Mouse (Mus musculus) stomach, embryonic 14.5 days (tissue): ENCODE results near the gene Krba1. TPM values are rescaled to one million over a fixed set of nuclear protein-coding genes. Genes with fewer than 3 reads are reported as not detected.

Source experiments
- ATAC-seq: fragments of 200-750 bp; cut with Nextera tagmentation; 2 replicates; pipeline ENCODE4 v1.8.0; 2017; ENCODE audit warnings: low read depth, moderate TSS enrichment; ENCODE audit not compliant: insufficient number of reproducible peaks, insufficient read depth, low FRiP score
- H3K27ac ChIP-seq: fragments of 300-500 bp; sonication (generic); 2 replicates; pipeline ENCODE4 v1.5.1; 2014; ENCODE audit warnings: mild to moderate bottlenecking, low read length, moderate library complexity, mixed read lengths
- H3K27me3 ChIP-seq: fragments of 300-500 bp; sonication (generic); 2 replicates; pipeline ENCODE4 v1.6.1; 2014; ENCODE audit warnings: low read length, control low read depth, mixed read lengths; ENCODE audit not compliant: control insufficient read depth, insufficient read depth
- H3K36me3 ChIP-seq: fragments of 300-500 bp; sonication (generic); 2 replicates; pipeline ENCODE4 v1.6.1; 2014; ENCODE audit warnings: mild to moderate bottlenecking, control low read depth, low read length, moderate library complexity, mixed read lengths; ENCODE audit not compliant: control insufficient read depth, insufficient read depth
- H3K4me1 ChIP-seq: fragments of 300-500 bp; sonication (generic); 2 replicates; pipeline ENCODE4 v1.6.1; 2014; ENCODE audit warnings: low read length, control low read depth, mixed read lengths; ENCODE audit not compliant: control insufficient read depth, insufficient read depth
- H3K4me2 ChIP-seq: fragments of 300-500 bp; sonication (generic); replicated peaks from 2 replicates; pipeline ENCODE4 v1.6.1; 2014; ENCODE audit warnings: low read depth, low read length, control low read depth
- H3K4me3 ChIP-seq: fragments of 300-500 bp; sonication (generic); 2 replicates; pipeline ENCODE4 v1.5.1; 2014; ENCODE audit warnings: low read depth, low read length, control low read depth
- H3K9ac ChIP-seq: fragments of 300-500 bp; sonication (generic); replicated peaks from 2 replicates; pipeline ENCODE4 v1.6.1; 2014; ENCODE audit warnings: low read depth, mild to moderate bottlenecking, control low read depth, low read length, moderate library complexity, mixed read lengths
- H3K9me3 ChIP-seq: fragments of 300-500 bp; sonication (generic); 2 replicates; pipeline ENCODE4 v1.6.1; 2016; ENCODE audit warnings: low read depth, low read length, control low read depth; ENCODE audit not compliant: control insufficient read depth
- WGBS: fragments of 180-500 bp; shearing (Covaris S2); extraction: QIAGEN DNeasy Blood & Tissue Kit; methylation state at CpG from one replicate; pipeline ENCODE4 v1.1.7; 2014; 5-methylcytosine and 5-hydroxymethylcytosine counted together
- polyA plus RNA-seq: library from polyadenylated mRNA; unstranded; fragments of >200 nt; fragmentation: Nextera tagmentation; extraction: Ambion mirVana; gene quantifications from 2 replicates; pipeline ENCODE4 v1.2.1, GENCODE M21; 2014

The Krba1 gene
- polyA plus RNA-seq, 1 experiment from 2014 or later, result 20.1 TPM

DNA sequence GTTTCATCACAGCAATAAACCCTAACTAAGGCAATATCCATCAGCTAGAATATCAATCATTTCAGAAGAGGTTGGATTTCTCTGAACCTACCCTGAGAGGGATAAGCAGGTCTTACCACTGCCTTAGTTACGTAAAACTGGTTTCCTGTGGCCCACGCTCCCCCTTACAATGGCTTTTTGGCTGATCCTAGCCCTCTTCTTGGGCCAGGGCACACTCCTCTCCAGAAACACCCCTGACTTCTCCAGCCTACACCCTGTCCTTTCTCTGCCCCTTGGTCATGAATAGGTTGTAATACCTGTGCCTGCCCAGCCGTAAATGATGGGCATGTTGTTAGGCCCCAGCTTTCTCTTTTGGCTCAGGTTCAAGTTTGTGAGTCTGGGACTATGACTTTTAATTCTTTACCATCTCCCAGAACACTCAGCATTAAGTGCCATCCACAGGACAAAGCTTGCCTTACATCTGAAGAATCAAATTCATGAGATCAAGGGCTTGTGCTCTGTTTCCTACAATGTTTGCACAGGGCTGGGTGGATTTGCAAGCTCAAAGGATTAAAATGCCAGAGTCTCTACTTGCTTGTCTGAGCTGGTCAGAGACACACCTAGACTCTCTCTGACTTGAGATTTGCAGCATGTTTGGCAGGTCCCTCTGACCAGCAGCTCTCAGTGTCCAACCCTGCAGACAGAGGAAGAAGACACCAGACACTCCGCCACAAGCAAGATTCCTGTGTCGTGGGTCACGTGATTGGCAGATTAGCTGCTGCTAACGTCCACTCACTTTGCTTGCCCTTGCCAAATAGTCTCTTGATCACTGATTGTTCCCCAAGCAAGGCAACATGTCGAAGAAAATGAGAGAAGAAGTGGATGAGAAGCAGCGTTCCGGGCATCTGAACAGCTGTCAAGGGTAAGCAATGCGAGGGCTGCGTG, 37.8 kb downstream of the Krba1 start:
- 0 out of 2 replicates have a peak overlapping the region, but pooled peaks have one; percentile 10 for H3K4me2 ChIP-seq
- no peaks in the 10 kb centered on the region for H3K9me3 ChIP-seq
- WGBS, result 37% methylated on average over 12 of the region's 12 CpGs
- H3K36me3 ChIP-seq, result peaks cover 20% of the 10 kb centered on the region
- no peaks in the 10 kb centered on the region for H3K27me3 ChIP-seq
- H3K4me3 ChIP-seq, result no peak overlapping the region
- H3K9ac ChIP-seq, result no peak overlapping the region
- H3K4me1 ChIP-seq, result peaks cover 20% of the 10 kb centered on the region; the same call in 1 of the 2 replicates
- peak; percentile 80; the same call in 1 of the 2 replicates for ATAC-seq
- peak overlapping the region; percentile 67 for H3K27ac ChIP-seq

DNA sequence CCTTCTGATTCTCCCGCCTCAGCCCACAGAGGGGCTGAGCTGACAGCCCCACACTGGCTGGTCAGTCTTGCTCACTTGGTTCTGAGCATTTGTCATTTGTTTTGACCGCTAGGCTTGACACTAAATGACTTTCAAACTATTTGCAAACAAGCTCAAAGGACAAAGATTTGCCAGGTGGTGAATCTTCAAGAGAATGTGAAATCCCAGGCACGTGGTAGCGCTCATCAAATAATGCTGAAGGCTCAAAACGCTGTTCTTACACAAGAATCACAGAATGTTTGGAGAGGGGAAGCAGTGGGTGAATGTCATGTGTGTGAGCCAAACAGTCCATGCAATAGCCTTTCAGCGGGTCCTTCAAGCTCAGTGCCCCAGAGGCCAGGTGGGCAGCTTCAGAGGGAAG, 39.3 kb downstream of the Krba1 start:
- no peaks in the 10 kb centered on the region for H3K9me3 ChIP-seq
- H3K36me3 ChIP-seq, result peaks cover 34% of the 10 kb centered on the region
- no peaks in the 10 kb centered on the region for H3K27me3 ChIP-seq
- ATAC-seq, result no peak
- no peak overlapping the region for H3K4me3 ChIP-seq
- H3K4me2 ChIP-seq, result no peak overlapping the region
- H3K4me1 ChIP-seq, result peaks cover 21% of the 10 kb centered on the region; the same call in 1 of the 2 replicates
- WGBS, result 45% methylated on average over 6 of the region's 6 CpGs
- H3K9ac ChIP-seq, result no peak overlapping the region
- no peak overlapping the region; the same call in 1 of the 2 replicates for H3K27ac ChIP-seq

DNA sequence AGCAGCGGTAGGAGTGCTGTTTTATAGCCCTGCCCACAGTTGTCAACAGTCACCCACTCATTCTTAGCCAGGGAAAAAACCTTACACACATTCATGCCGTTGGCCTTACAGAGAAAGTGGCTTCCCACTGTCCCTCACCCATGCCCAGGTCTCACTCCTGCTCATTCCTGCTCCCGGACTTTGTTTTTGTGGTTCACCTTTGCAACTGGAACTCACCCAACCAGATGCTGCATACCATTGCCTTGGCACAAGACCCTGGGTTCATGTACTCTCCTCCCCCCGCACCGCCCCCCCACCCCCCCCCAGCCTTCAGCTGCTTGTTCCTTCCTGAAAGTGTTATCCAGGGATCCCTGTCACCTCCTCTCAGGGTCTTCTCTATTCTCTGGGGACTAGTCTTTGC, 39.7 kb downstream of the Krba1 start:
- Histone ChIP-seq H3K4me2 (no peak overlapping the region), H3K27ac (no peak overlapping the region), H3K4me1 (peaks cover 24% of the 10 kb centered on the region; the same call in 1 of the 2 replicates), H3K9me3 (no peaks in the 10 kb centered on the region), H3K27me3 (no peaks in the 10 kb centered on the region), H3K36me3 (peaks cover 34% of the 10 kb centered on the region), H3K9ac (no peak overlapping the region), H3K4me3 (no peak overlapping the region)
- 43% methylated on average over 5 of the region's 5 CpGs for whole genome bisulfite sequencing
- ATAC-seq, result no peak

DNA sequence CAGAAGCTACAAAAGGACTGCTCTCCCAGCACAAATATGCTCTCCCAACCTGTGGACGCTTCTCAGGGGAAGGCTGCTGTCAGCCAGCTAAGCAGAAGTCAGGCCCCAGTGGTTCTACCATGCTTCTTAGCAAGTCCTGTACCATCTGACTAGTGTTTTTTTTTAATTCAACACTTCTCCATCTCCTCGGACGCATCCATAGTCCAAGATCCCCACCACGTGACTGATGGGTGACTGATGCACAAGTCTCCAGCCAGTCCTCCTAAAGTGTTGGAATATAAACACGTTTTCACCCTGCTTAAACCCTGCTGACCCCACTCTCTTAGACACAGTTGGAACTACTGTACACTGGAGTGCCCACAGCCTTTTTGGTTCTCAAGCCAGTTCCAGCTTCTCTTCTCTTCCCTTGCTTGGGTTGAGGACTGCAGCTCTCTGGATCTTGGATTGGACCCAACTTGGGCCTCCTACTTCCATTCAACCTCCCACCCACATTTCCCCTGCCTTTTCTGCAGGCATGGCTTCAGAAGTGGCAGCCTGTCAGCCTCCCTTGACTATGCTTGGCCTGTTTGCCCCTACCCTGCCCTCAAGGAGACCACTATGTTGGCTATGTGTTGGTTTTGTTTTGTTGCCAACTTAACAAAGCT, 40.4 kb downstream of the Krba1 start:
- H3K4me2 ChIP-seq, result no peak overlapping the region
- ATAC-seq, result no peak
- WGBS, result 45% methylated on average over 5 of the region's 5 CpGs
- peaks cover 28% of the 10 kb centered on the region for H3K4me1 ChIP-seq
- no peaks in the 10 kb centered on the region for H3K27me3 ChIP-seq
- peaks cover 34% of the 10 kb centered on the region for H3K36me3 ChIP-seq
- no peak overlapping the region for H3K4me3 ChIP-seq
- H3K9ac ChIP-seq, result no peak overlapping the region
- H3K27ac ChIP-seq, result peak overlapping the region; percentile 15; the same call in 1 of the 2 replicates
- H3K9me3 ChIP-seq, result no peaks in the 10 kb centered on the region

DNA sequence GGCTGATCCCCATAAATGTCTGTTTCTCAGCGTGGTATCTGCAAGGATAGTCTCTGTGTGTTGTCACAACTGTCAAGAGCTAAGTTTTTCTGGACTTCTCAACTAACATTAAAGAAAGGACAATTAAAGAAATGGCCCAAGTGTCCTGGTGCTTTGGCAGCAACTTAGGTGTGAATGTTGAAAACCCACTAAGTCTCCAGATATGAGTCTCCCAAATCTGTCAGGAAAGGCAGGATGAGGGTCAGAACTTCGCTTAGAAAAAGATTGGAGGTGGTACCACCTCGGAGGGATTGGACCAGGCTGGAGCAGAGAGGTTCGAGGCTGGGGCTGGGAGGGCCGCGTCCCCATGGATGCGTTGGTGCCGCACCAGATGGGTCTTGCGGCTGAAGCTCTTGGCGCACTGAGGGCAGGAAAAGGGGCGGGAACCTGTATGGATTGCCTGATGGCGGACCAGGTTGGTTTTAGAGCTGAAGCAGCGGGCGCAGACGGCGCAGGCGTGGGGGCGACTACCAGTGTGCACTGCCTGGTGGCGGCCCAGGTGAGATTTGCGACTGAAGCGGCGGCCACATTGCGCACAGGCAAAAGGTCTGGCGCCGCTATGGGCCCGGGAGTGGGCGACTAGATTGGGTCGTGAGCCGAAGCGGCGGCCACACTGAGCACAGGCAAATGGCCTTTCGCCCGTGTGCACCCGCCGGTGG, 42.4 kb downstream of the Krba1 start:
- WGBS, result 70% methylated on average over 35 of the region's 35 CpGs
- no peaks in the 10 kb centered on the region for H3K9me3 ChIP-seq

DNA sequence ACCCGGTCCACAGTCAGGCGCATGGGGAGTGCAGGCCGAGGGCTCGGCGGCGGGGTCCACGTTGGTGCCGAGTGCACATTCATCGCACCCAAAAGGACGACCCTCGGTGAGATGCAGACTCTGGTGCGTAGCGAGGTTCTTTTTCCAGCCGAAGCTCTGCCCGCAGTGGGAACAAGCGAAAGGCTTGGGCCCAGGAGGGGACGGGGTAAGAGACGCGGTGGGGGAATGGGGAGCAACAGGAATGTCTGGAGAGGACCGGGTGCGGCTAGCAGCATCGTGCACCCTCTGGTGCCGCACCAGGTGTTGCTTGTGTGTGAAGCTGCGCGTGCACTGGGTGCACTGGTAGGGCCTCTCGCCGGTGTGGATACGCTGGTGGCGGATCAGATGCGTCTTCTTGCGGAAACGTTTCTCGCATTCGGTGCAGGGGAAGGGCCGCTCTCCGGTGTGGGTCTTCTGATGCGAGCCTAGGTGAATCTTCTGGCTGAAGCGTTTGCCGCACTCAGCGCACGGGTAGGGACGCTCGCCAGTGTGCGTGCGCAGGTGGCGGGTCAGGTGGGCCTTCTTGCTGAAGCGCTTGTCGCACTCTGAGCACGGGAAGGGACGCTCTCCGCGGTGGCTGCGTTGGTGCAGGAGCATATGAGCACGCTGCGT, 43.2 kb downstream of the Krba1 start:
- H3K4me3 ChIP-seq, result no peak overlapping the region
- H3K27me3 ChIP-seq, result no peaks in the 10 kb centered on the region
- H3K9ac ChIP-seq, result no peak overlapping the region
- no peak for ATAC-seq
- no peak overlapping the region for H3K4me2 ChIP-seq
- H3K36me3 ChIP-seq, result peaks cover 50% of the 10 kb centered on the region
- no peak overlapping the region for H3K27ac ChIP-seq
- WGBS, result 43% methylated on average over 55 of the region's 55 CpGs
- H3K4me1 ChIP-seq, result peaks cover 35% of the 10 kb centered on the region
- no peaks in the 10 kb centered on the region for H3K9me3 ChIP-seq

More for the DNA sequence above, 42.4 kb downstream of the Krba1 start:
- Histone ChIP-seq H3K4me2 (no peak overlapping the region), H3K4me3 (no peak overlapping the region), H3K27ac (no peak overlapping the region), H3K27me3 (no peaks in the 10 kb centered on the region), H3K36me3 (peaks cover 50% of the 10 kb centered on the region), H3K4me1 (peaks cover 35% of the 10 kb centered on the region), H3K9ac (no peak overlapping the region)
- no peak for ATAC-seq

DNA sequence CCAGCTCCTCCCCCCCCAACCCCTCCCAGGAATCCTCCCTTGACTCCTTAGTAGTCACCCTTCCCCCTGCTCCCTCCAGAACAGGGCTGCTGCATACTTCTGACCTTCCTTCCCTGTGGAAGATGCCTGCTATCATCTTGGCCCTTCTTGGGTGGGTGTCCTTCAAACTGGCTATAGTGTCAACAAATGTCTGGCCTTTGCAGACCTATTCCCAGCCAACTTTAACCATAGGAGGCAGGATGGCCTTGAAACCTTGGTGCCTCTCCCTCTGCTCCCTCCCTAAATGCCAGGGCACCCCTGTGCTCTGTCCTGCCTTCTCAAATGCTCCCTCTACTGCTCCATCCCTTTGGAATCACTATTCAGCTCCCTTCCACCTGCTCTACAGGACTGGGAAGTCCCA, 44.3 kb downstream of the Krba1 start:
- ATAC-seq, result no peak
- Histone ChIP-seq H3K4me1 (peaks cover 34% of the 10 kb centered on the region), H3K27ac (no peak overlapping the region), H3K4me2 (no peak overlapping the region), H3K4me3 (no peak overlapping the region), H3K27me3 (no peaks in the 10 kb centered on the region), H3K9ac (no peak overlapping the region), H3K9me3 (no peaks in the 10 kb centered on the region), H3K36me3 (peaks cover 50% of the 10 kb centered on the region)
